Mouse (Mus musculus): ENCODE measurements around the gene Pdxp. TPM values are rescaled to one million over a fixed set of nuclear protein-coding genes. Genes with fewer than 3 reads are reported as not detected.

The Pdxp gene
- polyA plus RNA-seq, 1 experiment, result 33.1 TPM

GRCm38 (mm10) chr15:78928539-78928938 is 14.8 kb downstream of the Pdxp start:
- Histone ChIP-seq H3K36me3 (ENCODE audit: control insufficient read depth, insufficient read depth) (peaks cover 17% of the 10 kb centered on the region), H3ac (ENCODE audit: control insufficient read depth, insufficient read length) (peak overlapping the region; percentile 71), H3K27me3 (ENCODE audit: control insufficient read depth, insufficient read depth, insufficient read length) (no peaks in the 10 kb centered on the region), H3K4me3 (peak overlapping the region; percentile 100), H3K4me2 (ENCODE audit: low read depth) (peak overlapping the region; percentile 80), H3K79me2 (ENCODE audit: control insufficient read depth, insufficient read depth) (peaks cover 25% of the 10 kb centered on the region)
- TF ChIP-seq POLR2A (IDR thresholded peaks at IDR 0.05; ENCODE audit: insufficient read length, low read depth), result no peak
- peak; percentile 92 for TF ChIP-seq MYOD1 (IDR thresholded peaks at IDR 0.05; ENCODE audit: control insufficient read depth in 1 of 3, insufficient read length in 2 of 3, low read depth in 2 of 3)
- peak; percentile 22 for TF ChIP-seq TCF12 (IDR thresholded peaks at IDR 0.05; ENCODE audit: insufficient read depth, poor library complexity, severe bottlenecking)
- TF ChIP-seq POLR2AphosphoS2 (IDR thresholded peaks at IDR 0.05; ENCODE audit: insufficient read length, low read depth), result peak; percentile 94

GRCm38 (mm10) chr15:78930192-78930706 is 16.5 kb downstream of the Pdxp start:
- TF ChIP-seq POLR2A (IDR thresholded peaks at IDR 0.05; ENCODE audit: insufficient read length, low read depth) (peak; percentile 74), POLR2AphosphoS2 (IDR thresholded peaks at IDR 0.05; ENCODE audit: insufficient read length, low read depth) (peak; percentile 97), TCF12 (IDR thresholded peaks at IDR 0.05; ENCODE audit: insufficient read depth, poor library complexity, severe bottlenecking) (no peak), REST (IDR thresholded peaks at IDR 0.05; ENCODE audit: insufficient read depth, insufficient read length) (no peak), E2F4 (IDR thresholded peaks at IDR 0.05; ENCODE audit: insufficient read depth) (no peak), MYOD1 (IDR thresholded peaks at IDR 0.05; ENCODE audit: control insufficient read depth in 1 of 3, insufficient read length in 2 of 3, low read depth in 2 of 3) (peak in 2 of 3 experiments; percentile 47 to 75), TCF3 (IDR thresholded peaks at IDR 0.05; ENCODE audit: insufficient read length, low read depth) (no peak), CEBPB (IDR thresholded peaks at IDR 0.05; ENCODE audit: insufficient read depth, poor library complexity, severe bottlenecking) (peak; percentile 91), MYOG (IDR thresholded peaks at IDR 0.05; ENCODE audit: control insufficient read depth in 1 of 3, insufficient read depth in 1 of 3, insufficient read length in 2 of 3, low read depth in 2 of 3) (peak in 2 of 3 experiments; percentile 78 to 88), SRF (IDR thresholded peaks at IDR 0.05; ENCODE audit: control insufficient read depth, insufficient read length, low read depth) (no peak), MAX (IDR thresholded peaks at IDR 0.05; ENCODE audit: low read depth) (peak; percentile 70), USF1 (IDR thresholded peaks at IDR 0.05; ENCODE audit: low read depth) (no peak)
- H3K27me3 ChIP-seq (ENCODE audit: control insufficient read depth, insufficient read depth, insufficient read length), result no peaks in the 10 kb centered on the region
- H3K36me3 ChIP-seq (ENCODE audit: control insufficient read depth, insufficient read depth), result peaks cover 17% of the 10 kb centered on the region
- H3K79me2 ChIP-seq (ENCODE audit: control insufficient read depth, insufficient read depth), result peaks cover 27% of the 10 kb centered on the region
- H3K4me2 ChIP-seq (ENCODE audit: low read depth), result peak overlapping the region; percentile 80
- H3ac ChIP-seq (ENCODE audit: control insufficient read depth, insufficient read length), result no peak overlapping the region
- peak overlapping the region; percentile 100 for H3K4me3 ChIP-seq

- H3K79me2 ChIP-seq (ENCODE audit: control insufficient read depth, insufficient read depth), result peaks cover 33% of the 10 kb centered on the region
- peaks cover 17% of the 10 kb centered on the region for H3K36me3 ChIP-seq (ENCODE audit: control insufficient read depth, insufficient read depth)
- no peak overlapping the region for H3ac ChIP-seq (ENCODE audit: control insufficient read depth, insufficient read length)
- no peak overlapping the region for H3K4me3 ChIP-seq
- TF ChIP-seq E2F4 (IDR thresholded peaks at IDR 0.05; ENCODE audit: insufficient read depth) (no peak), POLR2A (IDR thresholded peaks at IDR 0.05; ENCODE audit: insufficient read length, low read depth) (peak; percentile 93), TCF12 (IDR thresholded peaks at IDR 0.05; ENCODE audit: insufficient read depth, poor library complexity, severe bottlenecking) (no peak), MAX (IDR thresholded peaks at IDR 0.05; ENCODE audit: low read depth) (no peak), USF1 (IDR thresholded peaks at IDR 0.05; ENCODE audit: low read depth) (no peak), TCF3 (IDR thresholded peaks at IDR 0.05; ENCODE audit: insufficient read length, low read depth) (no peak), SRF (IDR thresholded peaks at IDR 0.05; ENCODE audit: control insufficient read depth, insufficient read length, low read depth) (no peak), CEBPB (IDR thresholded peaks at IDR 0.05; ENCODE audit: insufficient read depth, poor library complexity, severe bottlenecking) (no peak), POLR2AphosphoS2 (IDR thresholded peaks at IDR 0.05; ENCODE audit: insufficient read length, low read depth) (peak; percentile 98), MYOG (IDR thresholded peaks at IDR 0.05; ENCODE audit: control insufficient read depth in 1 of 3, insufficient read depth in 1 of 3, insufficient read length in 2 of 3, low read depth in 2 of 3) (peak in 1 of 3 experiments; percentile 23), REST (IDR thresholded peaks at IDR 0.05; ENCODE audit: insufficient read depth, insufficient read length) (no peak), MYOD1 (IDR thresholded peaks at IDR 0.05; ENCODE audit: control insufficient read depth in 1 of 3, insufficient read length in 2 of 3, low read depth in 2 of 3) (no peak)
- H3K4me2 ChIP-seq (ENCODE audit: low read depth), result peak overlapping the region; percentile 80
- no peaks in the 10 kb centered on the region for H3K27me3 ChIP-seq (ENCODE audit: control insufficient read depth, insufficient read depth, insufficient read length)
These were observed 17.2 kb downstream of the Pdxp start for GRCm38 (mm10) chr15:78930801-78931426.

- Histone ChIP-seq H3K27me3 (ENCODE audit: control insufficient read depth, insufficient read depth, insufficient read length) (no peaks in the 10 kb centered on the region), H3K4me3 (no peak overlapping the region), H3ac (ENCODE audit: control insufficient read depth, insufficient read length) (no peak overlapping the region), H3K79me2 (ENCODE audit: control insufficient read depth, insufficient read depth) (peaks cover 38% of the 10 kb centered on the region), H3K36me3 (ENCODE audit: control insufficient read depth, insufficient read depth) (peaks cover 17% of the 10 kb centered on the region), H3K4me2 (ENCODE audit: low read depth) (no peak overlapping the region)
- TF ChIP-seq REST (IDR thresholded peaks at IDR 0.05; ENCODE audit: insufficient read depth, insufficient read length) (no peak), MAX (IDR thresholded peaks at IDR 0.05; ENCODE audit: low read depth) (no peak), USF1 (IDR thresholded peaks at IDR 0.05; ENCODE audit: low read depth) (no peak), E2F4 (IDR thresholded peaks at IDR 0.05; ENCODE audit: insufficient read depth) (no peak), POLR2AphosphoS2 (IDR thresholded peaks at IDR 0.05; ENCODE audit: insufficient read length, low read depth) (peak; percentile 94), POLR2A (IDR thresholded peaks at IDR 0.05; ENCODE audit: insufficient read length, low read depth) (no peak), SRF (IDR thresholded peaks at IDR 0.05; ENCODE audit: control insufficient read depth, insufficient read length, low read depth) (no peak), MYOD1 (IDR thresholded peaks at IDR 0.05; ENCODE audit: control insufficient read depth in 1 of 3, insufficient read length in 2 of 3, low read depth in 2 of 3) (peak in 1 of 3 experiments; percentile 0)
These were observed 17.9 kb downstream of the Pdxp start for GRCm38 (mm10) chr15:78931577-78931976.
